Mouse (Mus musculus): Measurements from ENCODE around the gene Slc39a11.

DNA sequence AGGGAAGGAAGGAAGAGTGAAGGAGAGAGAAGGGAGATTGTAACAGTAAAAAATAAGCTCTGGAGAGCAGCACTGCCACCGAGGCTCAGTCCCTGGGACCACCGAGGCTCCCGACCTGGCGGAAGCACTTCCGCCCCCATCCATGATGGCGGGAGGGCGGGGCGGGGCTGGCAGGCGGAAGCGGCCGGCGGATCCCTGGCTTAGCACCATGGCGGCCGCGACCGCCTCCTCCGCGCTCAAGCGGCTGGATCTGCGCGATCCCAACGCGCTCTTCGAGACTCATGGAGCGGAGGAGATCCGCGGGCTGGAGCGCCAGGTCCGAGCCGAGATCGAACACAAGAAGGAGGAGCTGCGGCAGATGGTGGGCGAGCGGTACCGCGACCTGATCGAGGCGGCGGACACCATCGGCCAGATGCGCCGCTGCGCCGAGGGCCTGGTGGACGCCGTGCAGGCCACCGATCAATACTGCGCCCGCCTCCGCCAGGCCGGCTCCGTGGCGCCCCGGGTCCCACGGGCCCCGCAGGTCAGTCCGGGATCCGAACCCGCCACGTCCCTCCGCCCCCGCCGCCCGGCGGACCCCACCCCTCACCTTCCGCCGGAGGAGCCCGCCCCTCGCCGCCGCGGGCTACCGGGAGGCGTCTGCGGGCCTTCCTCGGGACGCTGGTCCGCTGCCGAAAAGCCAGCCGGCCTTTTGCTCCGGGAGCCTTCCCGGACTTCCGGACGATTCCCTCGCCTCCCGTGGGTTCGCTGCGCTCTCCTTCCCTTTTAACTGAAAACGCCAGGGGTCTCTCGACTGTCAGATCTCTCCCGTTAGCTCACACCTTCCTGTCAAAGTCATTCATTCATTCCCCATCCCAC, at the start of gene Slc39a11:
- TF ChIP-seq POLR2AphosphoS5 (IDR thresholded peaks at IDR 0.05; ENCODE audit: insufficient replicate concordance, low read depth, low read length) (no peak), GATA1 (IDR thresholded peaks at IDR 0.05; ENCODE audit: borderline replicate concordance, low read length) (no peak), CTCF (IDR thresholded peaks at IDR 0.05; ENCODE audit: low read depth, low read length) (no peak), TAL1 (conservative IDR thresholded peaks at IDR 0.05; ENCODE audit: low read depth, low read length) (no peak), GATA2 (IDR thresholded peaks at IDR 0.05; ENCODE audit: borderline replicate concordance, low read depth, low read length) (no peak)
